Mouse (Mus musculus) bone marrow macrophage, adult 2 months (primary cell): Measurements from ENCODE around the gene Creb5.

ENCODE experiments used
- CTCF ChIP-seq: IDR thresholded peaks from 2 replicates; pipeline ENCODE4 v1.5.1; 2012; ENCODE audit warnings: low read depth, mild to moderate bottlenecking, low read length, moderate library complexity
- POLR2A ChIP-seq: IDR thresholded peaks from 2 replicates; pipeline ENCODE4 v1.6.1; 2012; ENCODE audit warnings: mild to moderate bottlenecking, low read depth, low read length, borderline replicate concordance

GRCm38 (mm10) chr6:53523743-53524497, 236.8 kb downstream of the Creb5 start:
- TF ChIP-seq POLR2A (no peak), CTCF (no peak)
